Mouse (Mus musculus): ENCODE measurements at regions not wholly inside any gene's neighbourhood (a gene's known extent, or its start where the extent isn't known, plus 50 kb on each side); places are given as distances from the start of the nearest gene placed in this dataset.

GRCm38 (mm10) chr19:33065274-33066200, 308.2 kb downstream of the Pten start:
- no peak for TF ChIP-seq CTCF (conservative IDR thresholded peaks at IDR 0.05; ENCODE audit: low read length)
- TF ChIP-seq NANOG (IDR thresholded peaks at IDR 0.05; ENCODE audit: borderline replicate concordance, low read length): no peak

All from E14TG2a.4 (cell line).